Mouse (Mus musculus): Measurements from ENCODE around the gene Lpin1.

Gene Lpin1

DNA sequence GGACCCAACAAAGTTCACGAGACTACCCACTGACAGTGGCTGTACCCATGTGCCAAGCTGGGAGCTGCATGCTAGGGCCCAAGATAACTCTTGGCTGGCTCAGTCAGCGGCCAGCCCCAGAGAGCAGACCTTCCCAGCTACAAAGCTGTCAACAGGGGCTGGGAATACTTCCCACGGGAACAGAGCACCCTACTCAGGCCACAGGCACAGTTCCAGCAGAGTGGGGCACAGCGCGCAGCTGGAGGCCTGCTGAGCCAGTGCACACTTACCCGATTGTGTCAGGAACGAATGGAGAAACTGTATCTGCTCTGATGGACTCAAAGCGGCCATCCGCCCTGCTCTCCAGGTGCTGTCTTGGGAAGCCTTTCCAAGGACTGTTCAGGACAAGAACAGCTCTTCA, 95.6 kb downstream of the Lpin1 start:
- no peak for DNase-seq

GRCm38 (mm10) chr12:16512991-16513390, 97.8 kb downstream of the Lpin1 start:
- no peak for DNase-seq

GRCm38 (mm10) chr12:16509122-16509752, 101.5 kb downstream of the Lpin1 start:
- DNase-seq, result peak; percentile 72

DNA sequence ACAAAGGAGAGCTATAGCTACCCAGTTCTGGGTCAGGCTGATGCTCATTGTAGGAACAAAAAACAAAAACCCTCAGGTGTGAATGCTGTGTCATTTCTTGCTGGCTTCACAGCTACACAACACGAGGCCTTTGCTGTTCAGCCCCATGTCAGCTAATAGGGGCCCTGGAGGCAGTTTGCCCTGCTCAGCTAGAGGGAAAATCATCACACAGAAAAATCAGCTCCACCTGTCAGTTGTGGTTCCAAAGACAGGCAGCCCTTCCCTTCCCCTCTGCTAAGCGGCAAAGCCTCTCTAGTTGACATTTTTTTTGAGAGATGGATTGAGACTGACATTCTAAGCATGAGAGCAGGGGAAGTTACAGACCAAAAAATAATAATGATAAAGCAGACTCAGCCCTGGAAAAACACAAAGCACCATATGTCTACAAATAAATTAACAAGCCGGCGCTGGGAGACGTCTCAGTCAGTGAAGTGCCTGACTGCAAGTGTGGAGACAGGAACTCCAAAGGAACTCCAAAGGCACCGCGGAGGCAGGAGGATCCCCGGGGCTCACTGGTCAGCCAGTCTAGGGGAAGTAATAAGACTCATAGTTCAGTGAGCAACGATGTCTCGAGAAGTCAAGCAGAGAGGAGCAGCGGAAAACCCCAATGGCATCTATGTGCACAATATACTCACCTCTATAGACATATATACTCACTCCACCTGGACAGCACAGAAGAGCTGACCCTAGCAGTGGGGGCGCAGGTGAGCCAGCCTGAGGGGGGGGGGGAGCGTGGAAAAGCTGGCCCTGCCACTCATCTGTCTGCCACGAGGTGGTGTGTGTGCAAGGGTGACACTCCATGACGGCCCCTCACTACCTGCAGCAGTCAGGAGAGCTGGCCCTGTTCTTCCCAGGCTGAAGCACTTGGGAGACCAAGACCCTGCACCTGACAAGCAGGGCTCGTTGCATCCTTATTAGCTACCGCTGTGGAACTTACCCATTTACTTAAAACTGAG, 103.7 kb downstream of the Lpin1 start:
- no peak for DNase-seq

- no peak for DNase-seq
These were observed 106.5 kb downstream of the Lpin1 start for GRCm38 (mm10) chr12:16504244-16504643.

GRCm38 (mm10) chr12:16497960-16498359, 112.8 kb downstream of the Lpin1 start:
- DNase-seq, result no peak

- DNase-seq, result no peak
These were observed 118.1 kb downstream of the Lpin1 start for GRCm38 (mm10) chr12:16492713-16493112.

DNA sequence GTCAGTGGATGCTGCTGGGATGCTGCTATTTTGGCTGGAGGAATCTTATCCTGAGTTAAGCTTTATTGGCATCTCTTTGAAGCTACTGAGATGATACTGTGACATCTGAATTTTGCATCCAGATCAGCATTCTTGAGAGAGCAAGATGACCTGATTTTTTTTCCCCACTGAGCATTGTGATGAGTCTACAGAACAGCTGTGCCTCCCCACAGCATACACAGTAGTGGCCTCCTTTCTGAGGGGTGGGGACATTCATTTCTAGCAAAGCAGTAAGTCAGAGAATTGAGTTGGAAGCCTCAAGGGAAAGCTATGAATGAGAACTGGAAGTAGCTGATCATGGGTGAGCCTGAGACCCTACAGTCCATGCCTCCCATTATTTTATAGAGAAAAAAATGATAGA, 121.9 kb downstream of the Lpin1 start:
- no peak for DNase-seq

GRCm38 (mm10) chr12:16487453-16487852, 123.3 kb downstream of the Lpin1 start:
- no peak for DNase-seq

Measured in lung, postnatal 14 days (tissue).